Comparison of ENCODE assay signal across 8 mouse cellular contexts in genomic region chr8:91565869-91566502, GRCm38 (mm10).
DNase-seq lines count a peak whose midpoint lies in the region; ATAC-seq and TF ChIP-seq lines count a peak whose summit lies in the region.

No protein-coding gene starts in this region.

- no peaks in the 10 kb centered on the region for H3K27me3 ChIP-seq in cerebellum, adult 2 months (ENCODE audit: control insufficient read depth, insufficient read depth, low read length)
- H3K27me3 ChIP-seq in kidney, adult 2 months (replicated peaks; ENCODE audit: control insufficient read depth, insufficient read depth, low read length): no peaks in the 10 kb centered on the region

- no peak for TF ChIP-seq POLR2A in cerebellum, adult 2 months (IDR thresholded peaks at IDR 0.05; ENCODE audit: borderline replicate concordance, insufficient read depth, low read length)
- no peak for TF ChIP-seq POLR2A in kidney, adult 2 months (IDR thresholded peaks at IDR 0.05; ENCODE audit: low read depth, low read length)

- H3K36me3 ChIP-seq in kidney, adult 2 months (ENCODE audit: control insufficient read depth, insufficient read depth, low read length): no peaks in the 10 kb centered on the region

- peak overlapping the region; percentile 28; the same call in 1 of the 2 replicates for H3K27ac ChIP-seq in cerebellum, adult 2 months (ENCODE audit: insufficient read depth, low read length)
- no peak overlapping the region for H3K27ac ChIP-seq in kidney, adult 2 months (ENCODE audit: insufficient read depth, low read depth, low read length)

- ATAC-seq in megakaryocyte progenitor cell, adult 5-6 weeks (replicated peaks; ENCODE audit: poor library complexity): peak; percentile 55

- DNase-seq in cerebellum, adult 2 months: no peak
- no peak for DNase-seq in cerebellum, postnatal 4 days (ENCODE audit: low spot score in 2 of 2)
- DNase-seq in layer of hippocampus, adult 8-10 months (ENCODE audit: low spot score in 2 of 2): peak; percentile 23 to 33
- DNase-seq in layer of hippocampus, adult 9-10 months (ENCODE audit: low spot score): no peak
- DNase-seq in embryo, embryonic 10.5 days (ENCODE audit: low spot score): peak; percentile 46
- no peak for DNase-seq in kidney, adult 2 months
- DNase-seq in gastrocnemius, postnatal 25 days: no peak

- no peak for TF ChIP-seq CTCF in cerebellum, adult 2 months (IDR thresholded peaks at IDR 0.05; ENCODE audit: borderline replicate concordance, insufficient read depth, low read depth, low read length)
- TF ChIP-seq CTCF in kidney, adult 2 months (conservative IDR thresholded peaks at IDR 0.05; ENCODE audit: insufficient read depth, insufficient read length, low read depth, low read length): no peak

- H3K4me3 ChIP-seq in cerebellum, adult 2 months (replicated peaks; ENCODE audit: insufficient read depth, low read depth, low read length): no peak overlapping the region
- H3K4me3 ChIP-seq in kidney, adult 2 months (ENCODE audit: insufficient read depth, low read depth, low read length): no peak overlapping the region

- 84% methylated on average over 12 of the region's 12 CpGs for WGBS in cerebellum, adult 2 months
- 72% methylated on average over 12 of the region's 12 CpGs for WGBS in kidney, adult 2 months

- peaks cover 15% of the 10 kb centered on the region for H3K4me1 ChIP-seq in cerebellum, adult 2 months (ENCODE audit: control insufficient read depth, insufficient read depth, low read length)
- H3K4me1 ChIP-seq in kidney, adult 2 months (ENCODE audit: control insufficient read depth, insufficient read depth, low read length): peaks cover 15% of the 10 kb centered on the region; the same call in 1 of the 2 replicates

Comparison
In these comparisons a context has a peak if more than half of its experiments do, and no peak if none do; other contexts are left out.
1. DNase-seq: peak in layer of hippocampus, adult 8-10 months (2 of 2) and embryo, embryonic 10.5 days (single experiment); none in cerebellum, adult 2 months (0 of 2), cerebellum, postnatal 4 days (0 of 2), layer of hippocampus, adult 9-10 months (single experiment), kidney, adult 2 months (single experiment) and gastrocnemius, postnatal 25 days (single experiment).